Mouse (Mus musculus) gastrocnemius, adult 8-10 months (tissue): ENCODE data around the gene Col11a2. TPM values are rescaled to one million over a fixed set of nuclear protein-coding genes. Genes with fewer than 3 reads are reported as not detected.

Experiments used
- DNase-seq, 2 experiments: peaks; one replicate each; pipeline ENCODE4 v3.0.0; 2022; ENCODE audit warnings: low spot score in 2 of 2
- microRNA-seq: library from miRNA; unstranded; fragments of <30 nt; microRNA quantifications from one replicate; pipeline ENCODE4 v1.2.0, GENCODE M21; 2022
- total RNA-seq, 4 experiments: library from RNA; stranded (reverse); gene quantifications; 2 replicates each; pipeline ENCODE4 v1.2.4; 2022

Gene Col11a2
- total RNA-seq, 4 experiments from 2014 or later = 2.5 to 4.8 (median 3.9) TPM

DNA sequence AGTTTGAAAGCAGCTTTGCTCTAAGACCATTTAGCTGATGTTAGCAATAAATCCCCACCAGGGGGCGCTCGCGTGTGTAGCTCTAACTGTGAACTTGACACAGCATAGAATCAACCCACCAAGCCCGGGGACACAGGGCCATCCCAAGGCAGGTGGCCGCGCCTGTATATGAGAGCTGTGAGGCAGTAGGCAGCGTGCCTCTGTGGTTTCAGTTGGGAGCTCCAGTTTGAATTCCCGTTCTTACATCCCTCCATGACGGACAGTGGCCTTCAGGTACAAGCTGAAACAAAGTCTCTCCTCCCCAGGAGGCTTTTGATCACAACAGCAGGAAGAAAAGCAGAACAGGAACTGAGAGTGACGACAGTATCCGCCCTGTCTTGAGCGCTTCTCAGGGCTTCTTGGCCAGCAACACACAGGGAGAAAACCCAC lies 62.4 kb downstream of the Col11a2 start:
- peak; percentile 90 to 91 for DNase-seq

DNA sequence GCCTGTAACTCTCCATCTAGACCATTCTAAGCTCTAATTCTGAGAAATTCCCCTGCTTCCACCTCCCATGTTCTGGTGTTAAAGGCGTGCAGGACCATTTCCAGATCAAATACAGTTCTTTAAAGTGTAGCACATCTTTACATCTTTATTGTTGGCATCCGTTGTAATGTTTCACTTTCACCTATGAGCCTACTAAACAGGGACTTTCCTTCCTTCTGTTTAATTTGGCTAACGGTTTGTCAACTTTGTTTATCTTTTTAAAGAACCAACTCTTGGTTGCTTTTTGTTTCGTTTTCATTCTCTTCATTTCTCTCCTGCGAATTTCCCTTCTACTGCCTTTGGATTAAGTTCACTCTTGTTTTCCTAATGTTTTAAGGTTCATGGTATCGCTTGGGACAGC lies 63.6 kb downstream of the Col11a2 start:
- DNase-seq = no peak

DNA sequence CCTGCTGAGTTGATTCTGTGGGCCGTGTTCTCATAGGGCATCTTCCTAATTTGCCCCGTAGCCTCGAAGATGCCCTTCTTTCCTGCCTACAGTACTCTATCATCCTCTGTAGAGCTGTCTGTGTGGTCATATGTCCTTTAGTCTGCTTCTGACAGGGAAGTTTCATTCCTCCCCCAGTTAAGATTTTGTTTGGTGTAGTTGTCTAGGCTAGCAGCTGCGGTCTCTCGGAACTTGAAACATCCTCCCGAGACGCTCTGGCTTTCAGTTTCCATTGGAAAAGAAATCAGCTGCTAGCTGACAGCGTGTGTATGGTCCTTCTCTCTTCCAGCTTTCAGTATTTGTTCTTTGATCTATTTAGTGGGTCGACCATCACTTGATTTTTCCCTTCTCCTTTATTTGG lies 65.6 kb downstream of the Col11a2 start:
- no peak for DNase-seq

DNA sequence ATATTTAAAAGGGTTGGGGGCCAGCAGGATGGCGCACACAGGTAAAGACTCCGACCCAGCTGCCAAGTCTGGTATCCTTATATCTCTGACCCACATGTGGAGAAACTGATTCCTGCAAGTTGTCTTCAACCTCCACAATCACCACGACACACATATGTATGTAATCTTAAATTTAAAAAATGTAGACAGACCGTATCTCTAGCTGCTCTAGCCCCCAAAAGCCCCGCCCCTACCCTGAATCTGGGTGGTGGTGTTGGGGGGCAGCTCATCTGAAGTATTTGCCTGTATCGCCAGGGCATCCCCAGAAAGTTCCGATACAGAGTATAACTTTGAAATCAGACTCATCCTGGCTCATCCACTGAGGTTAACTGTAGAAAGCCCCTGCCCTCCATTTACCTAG lies 67.3 kb downstream of the Col11a2 start:
- DNase-seq = no peak

DNA sequence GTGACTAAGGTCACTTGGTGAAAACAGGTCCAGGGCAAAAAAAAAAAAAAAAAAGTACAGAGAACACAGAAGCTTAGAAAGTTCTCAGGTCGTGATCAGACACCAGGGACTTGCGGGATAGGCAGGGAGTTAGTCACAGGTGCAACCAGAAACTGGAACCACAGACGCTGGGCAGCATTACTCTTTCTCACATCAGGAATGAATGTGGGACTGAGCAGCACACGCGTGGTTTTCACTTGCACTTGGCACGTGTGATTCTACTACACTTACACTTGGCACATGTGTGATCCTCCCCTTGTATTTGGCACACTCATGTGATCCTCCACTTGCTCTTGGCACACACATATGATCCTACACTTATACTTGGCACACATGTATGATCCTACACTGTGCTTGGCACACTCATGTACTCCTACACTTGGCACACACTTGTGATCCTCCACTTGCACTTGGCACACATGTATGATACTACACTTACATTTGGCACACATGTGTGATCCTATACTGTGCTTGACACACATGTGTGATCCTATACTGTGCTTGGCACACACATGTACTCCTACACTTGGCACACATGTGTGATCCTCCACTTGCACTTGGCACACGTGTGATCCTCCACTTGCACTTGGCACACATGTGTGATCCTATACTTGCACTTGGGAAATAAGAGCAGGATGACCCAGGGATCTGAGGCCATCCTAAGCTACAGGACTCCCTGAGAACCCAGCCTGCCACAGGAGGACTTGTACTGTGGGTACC lies 68.1 kb downstream of the Col11a2 start:
- DNase-seq = no peak

DNA sequence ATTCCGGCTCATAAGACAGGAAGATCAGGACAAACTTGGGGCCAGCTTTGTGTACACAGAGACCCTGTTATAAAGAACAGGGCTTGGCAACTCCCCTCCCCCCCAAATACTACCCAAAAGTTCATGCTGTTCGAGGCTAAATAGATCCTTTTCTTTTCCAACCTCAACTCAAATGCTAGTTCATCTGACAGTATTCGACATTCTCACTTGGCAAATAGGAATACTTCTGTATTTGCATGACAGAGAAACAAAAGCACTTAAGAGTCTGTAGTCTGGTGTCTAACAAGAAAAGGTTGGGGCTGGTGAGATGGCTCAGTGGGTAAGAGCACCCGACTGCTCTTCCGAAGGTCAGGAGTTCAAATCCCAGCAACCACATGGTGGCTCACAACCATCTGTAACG lies 69.2 kb downstream of the Col11a2 start:
- DNase-seq = no peak

DNA sequence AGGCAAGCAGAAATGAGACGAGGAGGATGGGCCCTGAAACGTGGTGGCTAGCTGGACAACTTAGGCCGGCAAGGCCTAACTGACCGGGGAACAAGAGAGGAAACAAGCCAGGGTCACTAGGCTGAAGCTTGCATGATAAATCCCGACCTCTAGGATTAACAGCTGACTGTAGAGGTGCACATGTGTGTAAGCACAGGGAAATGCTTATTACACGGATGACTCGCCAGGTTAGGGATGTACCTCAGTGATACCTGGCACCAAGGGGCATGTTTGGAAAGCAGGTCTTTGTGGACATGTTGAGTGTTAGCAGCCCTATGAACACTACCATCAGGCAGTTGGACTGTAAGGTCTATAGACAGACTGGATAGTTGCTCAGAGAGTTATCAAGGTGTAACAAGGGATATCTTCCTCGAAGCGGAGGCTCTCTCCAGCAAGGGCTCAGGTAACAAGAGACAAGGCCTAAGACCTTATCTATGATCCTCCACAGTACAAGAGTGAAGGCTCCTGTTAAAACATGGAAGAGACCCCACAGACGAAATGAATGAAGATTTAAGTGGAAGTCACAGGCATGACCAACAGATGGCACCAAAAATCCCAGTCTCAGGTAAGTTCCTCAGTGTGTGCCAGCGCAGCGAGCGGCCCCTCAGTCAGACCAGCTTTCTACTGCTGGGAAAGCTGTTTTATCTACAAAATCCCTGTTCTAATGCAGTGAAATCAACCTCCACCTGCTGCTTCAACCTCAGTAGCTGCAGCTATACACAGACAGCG lies 70.0 kb downstream of the Col11a2 start:
- DNase-seq = no peak

DNA sequence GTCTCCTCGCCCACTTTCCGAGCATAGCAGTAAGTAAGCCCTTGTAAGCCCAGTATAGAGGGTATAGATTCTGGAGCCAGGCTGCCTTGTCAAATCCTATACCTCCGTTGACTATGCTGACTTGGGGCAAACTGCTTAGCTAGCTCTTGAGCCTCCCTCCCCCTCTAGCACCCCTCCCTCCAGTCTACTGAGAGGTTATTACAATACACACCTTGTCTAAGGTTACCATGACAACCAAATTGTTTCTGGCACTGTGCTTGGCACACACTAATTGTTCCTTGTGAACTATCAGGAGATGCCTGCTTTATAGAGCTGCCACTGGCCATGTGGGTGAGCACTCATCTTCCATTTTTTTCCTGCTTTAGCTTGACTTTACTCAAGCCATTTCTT lies 70.6 kb downstream of the Col11a2 start:
- no peak for DNase-seq

DNA sequence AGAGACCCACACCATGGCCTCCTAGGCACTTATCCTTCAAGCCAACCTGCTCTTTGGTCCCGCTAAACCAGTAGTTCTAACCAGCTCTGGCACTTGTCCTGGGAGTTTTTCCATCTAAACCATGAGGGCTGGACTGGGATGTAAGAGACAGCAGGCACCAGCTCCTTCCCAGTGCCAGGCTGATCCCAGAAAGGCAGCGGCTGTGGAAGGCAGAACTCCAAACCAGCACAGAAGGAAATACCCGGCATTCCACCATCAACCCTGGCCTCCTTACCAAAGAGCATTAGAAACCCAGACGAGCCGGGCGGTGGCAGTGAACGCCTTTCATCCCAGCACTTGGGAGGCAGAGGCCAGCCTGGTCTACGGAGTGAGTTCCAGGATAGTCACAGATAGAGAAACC lies 71.1 kb downstream of the Col11a2 start:
- DNase-seq = no peak

DNA sequence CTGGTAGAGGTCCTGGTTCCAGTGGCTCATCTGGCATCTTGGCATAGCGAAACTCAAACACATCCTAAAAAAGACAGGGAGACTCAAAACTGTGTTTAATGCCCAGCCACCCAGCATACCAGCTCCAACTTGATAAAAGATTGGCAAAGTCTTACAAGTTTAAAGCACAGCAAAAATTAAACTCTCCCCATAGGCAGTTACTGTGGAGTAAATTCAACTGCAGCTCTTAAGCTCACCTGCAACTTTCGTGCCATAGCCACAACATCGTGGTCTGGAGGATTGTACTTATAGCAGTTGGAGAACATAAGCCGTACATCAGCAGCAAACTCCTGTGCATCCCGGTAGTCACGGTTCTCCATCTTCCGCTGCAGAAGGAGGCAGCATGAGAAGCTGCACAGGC lies 74.9 kb downstream of the Col11a2 start:
- no peak for DNase-seq

Small RNA genes lying within 50 kb of the gene (microRNA-seq; reads per million reads assigned to microRNA genes)
- gene Mir219a-1 (not detected), gene Mir219c (not detected)

Other genes starting within 250 kb of the Col11a2 start
- 10 to 100 TPM; 12.4 to 17.4 (median 14.8) TPM for gene Kank3, start 228.9 kb upstream of the Col11a2 start, total RNA-seq
- 100 to 1,000 TPM; 634 to 807 (median 649) TPM for gene Rps28, start 214.9 kb upstream of the Col11a2 start, total RNA-seq
- 100 to 1,000 TPM; 371 to 396 (median 385) TPM for gene Ndufa7, start 214.9 kb upstream of the Col11a2 start, total RNA-seq
- 10 to 100 TPM; 16.3 to 18.0 (median 17.0) TPM for gene Cd320, start 196.3 kb upstream of the Col11a2 start, total RNA-seq
- not detected for gene Gm7029, start 165.6 kb upstream of the Col11a2 start, total RNA-seq
- gene Kifc1, start 148.8 kb upstream of the Col11a2 start, total RNA-seq = under 1 TPM in 3 of 4 experiments, not detected in 1; 0.19 to 0.56 (median 0.45) TPM
- gene Platr17, start 134.3 kb upstream of the Col11a2 start, total RNA-seq = not detected
- 10 to 100 TPM; 14.1 to 18.5 (median 16.1) TPM for gene Daxx, start 130.0 kb upstream of the Col11a2 start, total RNA-seq
- gene Tapbp, start 123.5 kb upstream of the Col11a2 start, total RNA-seq = 10 to 100 TPM; 35.3 to 41.1 (median 38.3) TPM
- gene Zbtb22, start 123.5 kb upstream of the Col11a2 start, total RNA-seq = 10 to 100 TPM; 14.5 to 18.7 (median 17.1) TPM
- 10 to 100 TPM; 20.3 to 26.3 (median 23.6) TPM for gene Rgl2, start 109.9 kb upstream of the Col11a2 start, total RNA-seq
- gene Pfdn6, start 99.1 kb upstream of the Col11a2 start, total RNA-seq = 10 to 100 TPM; 56.4 to 69.1 (median 64.0) TPM
- gene Wdr46, start 98.8 kb upstream of the Col11a2 start, total RNA-seq = 10 to 100 TPM in 1 of 4 experiments, 1 to 10 TPM in 3; 7.8 to 11.5 (median 8.7) TPM
- 1 to 10 TPM; 1.4 to 1.8 (median 1.5) TPM for gene B3galt4, start 87.9 kb upstream of the Col11a2 start, total RNA-seq
- 10 to 100 TPM; 32.0 to 34.6 (median 32.5) TPM for gene Vps52, start 83.6 kb upstream of the Col11a2 start, total RNA-seq
- gene Rps18, start 83.4 kb upstream of the Col11a2 start, total RNA-seq = 100 to 1,000 TPM; 380 to 500 (median 432) TPM
- 10 to 100 TPM; 34.2 to 57.8 (median 46.1) TPM for gene H2-K1, start 39.1 kb upstream of the Col11a2 start, total RNA-seq
- 10 to 100 TPM in 3 of 4 experiments, 1 to 10 TPM in 1; 9.8 to 15.6 (median 11.7) TPM for gene Ring1, start 14.8 kb upstream of the Col11a2 start, total RNA-seq
- 10 to 100 TPM; 83.6 to 90.2 (median 84.9) TPM for gene H2-Ke6, start 11.4 kb upstream of the Col11a2 start, total RNA-seq
- 10 to 100 TPM; 44.2 to 63.5 (median 49.3) TPM for gene Slc39a7, start 7.8 kb upstream of the Col11a2 start, total RNA-seq
- gene Rxrb, start 7.6 kb upstream of the Col11a2 start, total RNA-seq = 10 to 100 TPM; 36.8 to 39.3 (median 38.8) TPM
- not detected for gene H2-Oa, start 52.9 kb downstream of the Col11a2 start, total RNA-seq
- 1 to 10 TPM; 3.0 to 4.6 (median 4.0) TPM for gene H2-DMa, start 80.1 kb downstream of the Col11a2 start, total RNA-seq
- 10 to 100 TPM; 67.9 to 73.8 (median 69.8) TPM for gene Brd2, start 83.2 kb downstream of the Col11a2 start, total RNA-seq
- under 1 TPM in 2 of 4 experiments, not detected in 2; 0.40 to 0.61 TPM for gene H2-DMb2, start 103.9 kb downstream of the Col11a2 start, total RNA-seq
- gene H2-DMb1, start 113.6 kb downstream of the Col11a2 start, total RNA-seq = under 1 TPM in 2 of 4 experiments, not detected in 2; 0.19 to 0.81 TPM
- 1 to 10 TPM in 3 of 4 experiments, under 1 TPM in 1; 0.82 to 1.3 (median 1.2) TPM for gene Tap1, start 148.1 kb downstream of the Col11a2 start, total RNA-seq
- gene Psmb9, start 148.3 kb downstream of the Col11a2 start, total RNA-seq = 1 to 10 TPM; 1.4 to 2.1 (median 1.7) TPM
- 1 to 10 TPM; 2.1 to 4.3 (median 3.4) TPM for gene Psmb8, start 158.3 kb downstream of the Col11a2 start, total RNA-seq
- gene Tap2, start 164.1 kb downstream of the Col11a2 start, total RNA-seq = 1 to 10 TPM; 5.1 to 7.6 (median 6.7) TPM
- under 1 TPM in 1 of 4 experiments, not detected in 3; 0.10 TPM for gene H2-Ob, start 199.5 kb downstream of the Col11a2 start, total RNA-seq
- 1 to 10 TPM; 2.3 to 4.7 (median 3.9) TPM for gene H2-Ab1, start 218.3 kb downstream of the Col11a2 start, total RNA-seq
- 1 to 10 TPM; 3.1 to 4.1 (median 3.5) TPM for gene H2-Aa, start 248.4 kb downstream of the Col11a2 start, total RNA-seq